Mouse (Mus musculus) lung, embryonic 14.5 days (tissue): ENCODE measurements around the gene Col26a1. TPM values are rescaled to one million over a fixed set of nuclear protein-coding genes. Genes with fewer than 3 reads are reported as not detected.
A peak's percentile ranks its signal among the peaks of the same experiment; 100 is the strongest.
"Not testable (repeated sequence)": the region's sequence is repeated elsewhere in the genome, so short reads cannot be mapped to it uniquely, and the experiment has no call there.

Experiments used
- ATAC-seq: fragments of 200-750 bp; cut with Nextera tagmentation; 2 replicates; pipeline ENCODE4 v1.8.0; 2017; ENCODE audit warnings: mild to moderate bottlenecking, moderate TSS enrichment, moderate library complexity; ENCODE audit not compliant: insufficient read depth
- DNase-seq: peaks from one replicate; pipeline ENCODE4 v3.0.0-alpha.2; 2015
- H3K27ac ChIP-seq: fragments of 300-500 bp; sonication (generic); 2 replicates; pipeline ENCODE4 v1.5.1; 2014; ENCODE audit warnings: low read depth, mild to moderate bottlenecking, moderate library complexity
- H3K27me3 ChIP-seq: fragments of 300-500 bp; sonication (generic); 2 replicates; pipeline ENCODE4 v1.6.1; 2014; ENCODE audit warnings: low read length, control low read depth; ENCODE audit not compliant: insufficient read depth
- H3K36me3 ChIP-seq: fragments of 300-500 bp; sonication (generic); 2 replicates; pipeline ENCODE4 v1.6.1; 2014; ENCODE audit warnings: control low read depth; ENCODE audit not compliant: insufficient read depth
- H3K4me1 ChIP-seq: fragments of 300-500 bp; sonication (generic); 2 replicates; pipeline ENCODE4 v1.6.1; 2014; ENCODE audit warnings: antibody characterized with exemption, control low read depth; ENCODE audit not compliant: insufficient read depth
- H3K4me2 ChIP-seq: fragments of 300-500 bp; sonication (generic); 2 replicates; pipeline ENCODE4 v1.6.1; 2014; ENCODE audit warnings: mild to moderate bottlenecking
- H3K4me3 ChIP-seq: fragments of 300-500 bp; sonication (generic); 2 replicates; pipeline ENCODE4 v1.5.1; 2014; ENCODE audit warnings: low read depth, low read length
- H3K9ac ChIP-seq: fragments of 300-500 bp; sonication (generic); 2 replicates; pipeline ENCODE4 v1.6.1; 2014
- H3K9me3 ChIP-seq: fragments of 300-500 bp; sonication (generic); 2 replicates; pipeline ENCODE4 v1.6.1; 2016; ENCODE audit warnings: low read depth, low read length, control low read depth
- CTCF ChIP-seq: IDR thresholded peaks from 2 replicates; pipeline ENCODE4 v1.5.1; 2016; ENCODE audit warnings: antibody characterized with exemption, low read depth
- WGBS: fragments of 180-500 bp; shearing (Covaris S2); extraction: QIAGEN DNeasy Blood & Tissue Kit; methylation state at CpG from one replicate; pipeline ENCODE4 v1.1.7; 2014; 5-methylcytosine and 5-hydroxymethylcytosine counted together
- polyA plus RNA-seq: library from polyadenylated mRNA; unstranded; fragments of >200 nt; fragmentation: Nextera tagmentation; extraction: Ambion mirVana; gene quantifications from 2 replicates; pipeline ENCODE4 v1.2.1, GENCODE M21; 2014

Col26a1 gene
- polyA plus RNA-seq, 1 experiment from 2014 or later = 11.7 TPM

DNA sequence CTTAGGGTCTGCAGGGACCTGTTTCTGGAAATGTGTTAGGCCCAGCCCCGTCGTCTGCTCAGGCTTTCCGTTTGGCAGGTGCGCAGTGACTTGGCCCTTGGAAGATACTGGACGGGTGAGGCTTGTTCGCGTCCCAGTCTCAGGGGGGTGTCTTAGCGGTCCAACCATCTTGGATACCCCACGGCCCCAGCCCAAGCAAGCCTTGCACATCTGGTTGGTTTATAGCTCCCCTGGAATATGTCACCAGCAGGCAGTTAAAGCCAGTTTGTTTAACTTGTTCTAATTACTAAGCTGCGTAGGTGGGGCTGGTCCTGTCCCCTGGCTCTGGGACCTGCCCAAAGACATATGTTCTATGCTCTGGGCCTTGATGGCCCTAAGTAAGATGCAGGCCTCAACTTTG is 111.9 kb downstream of the Col26a1 start:
- Histone ChIP-seq H3K27ac (no peak overlapping the region), H3K27me3 (no peaks in the 10 kb centered on the region), H3K4me2 (no peak overlapping the region), H3K9me3 (peaks cover 4% of the 10 kb centered on the region), H3K9ac (no peak overlapping the region), H3K4me3 (no peak overlapping the region), H3K36me3 (no peaks in the 10 kb centered on the region), H3K4me1 (no peaks in the 10 kb centered on the region)
- TF ChIP-seq CTCF = no peak
- no peak for DNase-seq
- ATAC-seq = no peak
- WGBS = 81% methylated on average over 10 of the region's 10 CpGs

DNA sequence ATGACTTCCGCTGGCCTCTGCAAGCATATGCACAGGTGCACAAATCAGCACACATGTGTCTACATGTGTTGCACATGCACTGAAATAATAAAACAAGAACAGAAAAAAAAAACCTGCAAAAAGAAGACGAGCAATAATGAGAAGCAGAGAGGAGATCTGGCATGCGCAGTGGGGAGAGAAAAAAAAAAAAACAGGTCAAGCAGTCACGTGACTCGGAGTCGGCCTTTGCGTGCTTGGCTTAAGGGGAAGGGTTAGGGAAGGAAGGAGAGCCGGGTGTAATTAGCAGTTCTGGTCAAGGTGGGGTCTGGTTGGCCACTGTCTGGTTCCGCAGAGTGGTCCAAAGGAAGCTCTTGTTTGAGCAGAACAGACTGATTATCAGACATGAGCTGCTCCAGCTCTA is 115.7 kb downstream of the Col26a1 start:
- Histone ChIP-seq H3K9ac (no peak overlapping the region), H3K36me3 (no peaks in the 10 kb centered on the region), H3K4me2 (no peak overlapping the region), H3K9me3 (no peaks in the 10 kb centered on the region), H3K27me3 (no peaks in the 10 kb centered on the region), H3K4me3 (no peak overlapping the region), H3K4me1 (no peaks in the 10 kb centered on the region), H3K27ac (no peak overlapping the region)
- no peak for TF ChIP-seq CTCF
- DNase-seq (no peak), ATAC-seq (no peak)
- 69% methylated on average over 9 of the region's 9 CpGs for WGBS

DNA sequence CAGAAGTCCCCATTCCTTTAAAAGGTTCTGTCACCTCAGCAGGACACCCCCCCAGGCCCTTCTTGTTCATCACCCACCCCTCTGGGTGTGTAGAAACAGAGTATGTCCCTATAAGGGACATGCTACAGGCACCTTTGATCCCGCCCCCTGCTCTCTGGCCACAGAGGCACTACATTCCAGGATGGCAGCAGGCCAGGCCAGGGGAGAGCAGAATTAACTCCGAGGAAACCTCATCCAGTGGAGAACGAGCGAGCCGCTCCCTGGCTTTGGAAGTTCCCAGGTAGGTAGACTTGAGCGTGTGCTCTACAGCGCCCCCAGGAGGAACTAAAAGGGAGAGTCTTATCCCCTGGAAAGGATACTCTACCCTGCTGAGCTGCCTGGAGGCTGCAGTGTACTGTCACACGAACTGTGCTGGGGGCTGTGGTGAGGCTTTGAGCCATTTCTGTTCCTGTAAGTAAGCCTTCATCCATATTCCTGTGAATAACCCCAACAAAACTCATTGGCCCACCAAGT is 118.8 kb downstream of the Col26a1 start:
- peak; percentile 26; the same call in 1 of the 2 replicates for TF ChIP-seq CTCF
- peak; percentile 40 for DNase-seq
- no peaks in the 10 kb centered on the region for H3K36me3 ChIP-seq
- no peaks in the 10 kb centered on the region for H3K27me3 ChIP-seq
- no peak overlapping the region for H3K4me3 ChIP-seq
- no peak overlapping the region for H3K9ac ChIP-seq
- H3K4me2 ChIP-seq = no peak overlapping the region
- ATAC-seq = no peak
- H3K4me1 ChIP-seq = no peaks in the 10 kb centered on the region
- no peaks in the 10 kb centered on the region for H3K9me3 ChIP-seq
- no peak overlapping the region for H3K27ac ChIP-seq
- 44% methylated on average over 8 of the region's 8 CpGs for WGBS

DNA sequence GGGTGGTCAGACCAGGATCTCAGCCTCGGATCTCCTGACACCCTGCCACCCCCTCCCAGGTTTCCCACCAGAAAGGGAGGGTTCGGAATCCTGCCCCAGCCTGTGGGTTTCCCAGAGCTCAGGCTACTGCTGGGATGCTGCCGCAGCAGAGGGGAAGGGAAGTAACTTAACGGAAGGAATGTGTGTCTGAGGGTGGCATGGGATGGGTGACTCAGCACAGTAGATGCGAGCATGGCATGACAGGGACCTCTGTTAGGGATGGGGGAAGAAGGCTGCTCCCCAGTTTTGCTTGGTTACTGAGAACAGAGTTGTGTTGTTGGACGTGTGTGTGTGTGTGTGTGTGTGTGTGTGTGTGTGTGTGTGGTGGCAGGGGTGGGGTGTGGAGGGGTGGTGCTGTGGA is 122.7 kb downstream of the Col26a1 start:
- ATAC-seq (no peak), DNase-seq (no peak)
- 44% methylated on average over 6 of the region's 6 CpGs for WGBS
- H3K9me3 ChIP-seq = no peaks in the 10 kb centered on the region
- no peak overlapping the region for H3K9ac ChIP-seq
- H3K27me3 ChIP-seq = no peaks in the 10 kb centered on the region
- no peaks in the 10 kb centered on the region for H3K36me3 ChIP-seq
- no peak overlapping the region for H3K4me3 ChIP-seq
- no peak overlapping the region for H3K4me2 ChIP-seq
- H3K4me1 ChIP-seq = no peaks in the 10 kb centered on the region
- TF ChIP-seq CTCF = no peak
- no peak overlapping the region for H3K27ac ChIP-seq

DNA sequence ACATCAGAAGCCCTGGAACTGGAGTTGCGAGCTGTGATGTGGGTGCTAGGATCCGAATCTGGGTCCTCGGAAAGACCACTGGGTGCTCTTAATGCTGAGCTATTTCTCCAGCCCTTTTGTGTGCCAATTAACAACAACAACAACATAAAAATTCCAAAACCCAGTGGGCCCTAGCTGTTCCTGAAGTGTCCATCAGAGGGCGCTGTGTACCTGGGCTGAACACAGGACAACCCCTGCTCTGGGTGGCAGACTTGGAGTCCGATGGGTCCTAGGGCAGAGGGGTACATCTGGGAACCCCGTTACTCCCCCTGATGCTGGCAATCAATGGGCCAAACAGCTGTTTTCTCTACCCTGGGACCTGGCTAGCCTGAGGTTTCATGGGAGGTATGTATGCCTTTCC is 123.2 kb downstream of the Col26a1 start:
- peak; percentile 63 for TF ChIP-seq CTCF
- DNase-seq (peak; percentile 17), ATAC-seq (no peak)
- Histone ChIP-seq H3K9me3 (no peaks in the 10 kb centered on the region), H3K4me3 (no peak overlapping the region), H3K27me3 (no peaks in the 10 kb centered on the region), H3K27ac (no peak overlapping the region), H3K4me2 (no peak overlapping the region), H3K9ac (no peak overlapping the region), H3K4me1 (no peaks in the 10 kb centered on the region), H3K36me3 (no peaks in the 10 kb centered on the region)
- 51% methylated on average over 6 of the region's 6 CpGs for WGBS

DNA sequence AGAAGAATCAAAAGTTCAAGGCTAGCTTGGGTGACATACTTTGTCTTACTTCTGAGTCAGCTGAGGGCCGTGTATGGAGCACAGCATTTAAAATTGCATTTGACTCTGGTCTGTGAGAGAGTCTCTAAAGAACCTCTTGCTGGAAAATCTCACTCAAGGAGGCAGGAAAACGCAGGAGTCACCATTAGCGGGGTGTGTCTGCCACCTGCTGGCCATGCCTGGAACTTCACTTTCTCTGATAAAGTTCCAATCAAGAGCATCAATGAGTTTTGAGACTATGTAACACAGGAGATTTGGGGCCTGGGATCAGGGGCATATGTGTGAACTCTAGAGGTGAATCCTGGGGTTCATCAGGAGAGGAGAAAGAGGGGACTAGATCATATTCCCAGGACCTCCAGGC is 127.3 kb downstream of the Col26a1 start:
- Histone ChIP-seq H3K4me2 (no peak overlapping the region), H3K27ac (no peak overlapping the region), H3K9ac (no peak overlapping the region), H3K9me3 (no peaks in the 10 kb centered on the region), H3K4me1 (no peaks in the 10 kb centered on the region), H3K27me3 (no peaks in the 10 kb centered on the region), H3K4me3 (no peak overlapping the region), H3K36me3 (no peaks in the 10 kb centered on the region)
- WGBS = 2% methylated on average over 3 of the region's 3 CpGs
- peak; percentile 92 for TF ChIP-seq CTCF
- DNase-seq (peak; percentile 86), ATAC-seq (no peak)

DNA sequence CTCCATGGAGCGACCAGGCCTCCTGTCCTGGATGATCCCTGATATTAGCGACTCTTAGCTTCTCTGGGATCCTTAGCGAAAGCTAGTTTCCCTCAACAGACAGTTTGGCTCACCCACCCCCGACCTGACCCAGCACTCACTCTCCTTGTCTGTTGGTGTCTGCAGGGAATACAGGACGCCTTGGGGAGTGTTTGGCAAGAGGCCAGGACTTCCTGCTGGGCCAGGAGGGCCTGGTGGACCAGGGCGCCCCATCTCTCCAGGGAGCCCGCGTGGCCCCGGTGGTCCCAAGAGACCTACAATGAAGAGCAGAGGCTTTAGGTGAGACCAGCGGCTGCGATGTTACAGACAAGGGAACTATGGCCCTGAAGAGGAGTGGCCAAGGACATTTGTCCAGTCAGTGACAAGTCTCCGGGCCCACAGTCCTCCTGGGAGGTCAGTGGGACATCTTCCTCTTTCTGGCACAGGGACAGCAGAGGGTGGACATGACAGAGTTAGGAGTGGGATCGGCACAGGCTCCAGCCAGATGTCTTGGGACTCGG is 128.9 kb downstream of the Col26a1 start:
- Histone ChIP-seq H3K9ac (no peak overlapping the region), H3K36me3 (no peaks in the 10 kb centered on the region)
- no peak for TF ChIP-seq CTCF

DNA sequence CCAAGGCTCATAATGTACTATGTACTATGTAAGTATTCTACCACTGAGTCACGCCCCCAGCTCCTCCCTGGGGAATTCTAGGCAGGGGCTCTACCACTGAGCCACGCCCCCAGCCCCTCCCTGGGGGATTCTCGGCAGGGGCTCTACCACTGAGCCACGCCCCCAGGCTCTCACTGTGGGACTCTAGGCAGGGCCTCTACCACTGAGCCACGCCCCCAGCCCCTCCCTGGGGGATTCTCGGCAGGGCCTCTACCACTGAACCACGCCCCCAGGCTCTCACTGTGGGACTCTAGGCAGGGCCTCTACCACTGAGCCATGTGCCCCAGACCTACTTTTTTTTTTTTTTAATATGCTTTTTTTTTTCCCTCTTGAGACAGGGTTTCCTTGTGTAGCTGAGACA is 129.8 kb downstream of the Col26a1 start:
- H3K27ac ChIP-seq, H3K27me3 ChIP-seq, ATAC-seq, H3K4me3 ChIP-seq, H3K9me3 ChIP-seq, H3K36me3 ChIP-seq, H3K4me2 ChIP-seq, H3K4me1 ChIP-seq, DNase-seq, H3K9ac ChIP-seq: not testable (repeated sequence)
- WGBS = 75% methylated on average over 7 of the region's 7 CpGs

More for the DNA sequence above, 128.9 kb downstream of the Col26a1 start:
- Histone ChIP-seq H3K4me3 (no peak overlapping the region), H3K27ac (no peak overlapping the region), H3K4me1 (no peaks in the 10 kb centered on the region), H3K27me3 (no peaks in the 10 kb centered on the region), H3K9me3 (no peaks in the 10 kb centered on the region), H3K4me2 (no peak overlapping the region)
- ATAC-seq = no peak
- WGBS = 51% methylated on average over 14 of the region's 14 CpGs
- DNase-seq = peak; percentile 21
